Mouse (Mus musculus): ENCODE results near the gene Zfp954.
A peak's percentile ranks its signal among the peaks of the same experiment; 100 is the strongest.
"Not testable (repeated sequence)": the region's sequence is repeated elsewhere in the genome, so short reads cannot be mapped to it uniquely, and the experiment has no call there.

The Zfp954 gene

DNA sequence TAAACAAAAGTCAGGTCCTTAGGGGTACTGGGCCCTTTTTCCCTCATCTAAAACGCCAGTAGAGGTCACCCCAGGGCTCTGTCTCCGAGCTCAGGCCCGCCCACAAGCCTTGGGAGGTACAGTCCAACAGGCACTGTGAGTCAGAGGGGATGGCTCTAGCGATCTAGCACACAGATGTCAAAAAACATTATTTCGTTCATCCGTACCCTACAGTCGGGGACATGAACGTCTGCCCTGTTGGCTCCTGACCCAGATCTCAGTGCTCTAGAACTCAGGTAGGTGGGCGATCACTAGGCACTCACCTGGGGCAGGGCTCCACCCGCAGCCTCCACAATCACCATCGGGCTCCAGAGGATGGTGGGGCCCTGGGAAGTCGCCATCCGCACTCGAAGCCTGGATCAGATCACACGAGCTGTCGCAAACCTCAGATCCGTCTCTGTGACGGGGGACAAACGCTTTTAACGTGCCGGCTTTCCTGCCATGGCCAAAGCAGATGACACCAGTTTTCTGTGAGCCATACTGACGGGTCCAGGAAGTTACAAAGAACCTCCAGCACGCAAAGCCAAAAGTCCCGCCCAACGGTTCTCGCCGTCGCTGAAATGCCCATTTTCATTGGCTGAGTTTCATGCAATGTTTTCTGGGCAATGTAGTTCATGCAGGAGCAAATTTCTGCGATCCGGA, at the start of gene Zfp954:
Zfp954 (minus strand) TSS at position 568 of the 681 bp plus-strand sequence.
- DNase-seq (ENCODE audit: inconsistent ontology term), result peak; percentile 81

- no peak for DNase-seq (ENCODE audit: inconsistent ontology term)
These were observed 24.8 kb upstream of the Zfp954 start for GRCm38 (mm10) chr7:7145991-7146608.

- DNase-seq (ENCODE audit: inconsistent ontology term), result no peak
These were observed 22.9 kb upstream of the Zfp954 start for GRCm38 (mm10) chr7:7144215-7144614.

- peak; percentile 66 for DNase-seq (ENCODE audit: inconsistent ontology term)
These were observed 15.1 kb upstream of the Zfp954 start, which contains the start of gene Zfp773 for GRCm38 (mm10) chr7:7136379-7136866. Gene Zfp773, minus strand, starts transcription at chr7:7136755.

- no peak for DNase-seq (ENCODE audit: inconsistent ontology term)
These were observed 11.5 kb upstream of the Zfp954 start for GRCm38 (mm10) chr7:7132751-7133150.

GRCm38 (mm10) chr7:7130491-7131124, 9.3 kb upstream of the Zfp954 start:
- DNase-seq (ENCODE audit: inconsistent ontology term), result not testable (repeated sequence)

GRCm38 (mm10) chr7:7121602-7121980, 303 bp upstream of the Zfp954 start:
- DNase-seq (ENCODE audit: inconsistent ontology term), result peak; percentile 5

DNA sequence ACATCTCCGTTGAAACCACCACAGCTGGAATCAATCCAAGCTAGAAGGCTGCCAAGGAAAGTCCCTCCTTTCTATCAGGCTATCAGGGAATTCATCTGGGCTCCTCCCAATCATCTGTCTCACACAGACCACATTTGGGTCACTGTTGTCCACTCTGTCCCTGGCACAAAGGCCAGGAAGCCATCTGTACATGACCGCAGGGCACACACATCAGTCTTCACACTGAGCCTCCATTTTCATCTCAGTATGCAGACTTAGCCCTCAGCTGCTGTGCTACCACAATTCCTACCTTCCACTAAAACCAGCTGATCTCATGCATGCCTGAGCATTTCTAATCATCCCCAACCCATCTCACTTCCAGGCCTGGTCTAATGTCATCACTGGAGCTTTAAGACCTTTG, 2.8 kb downstream of the Zfp954 start:
- no peak for DNase-seq (ENCODE audit: inconsistent ontology term)

DNA sequence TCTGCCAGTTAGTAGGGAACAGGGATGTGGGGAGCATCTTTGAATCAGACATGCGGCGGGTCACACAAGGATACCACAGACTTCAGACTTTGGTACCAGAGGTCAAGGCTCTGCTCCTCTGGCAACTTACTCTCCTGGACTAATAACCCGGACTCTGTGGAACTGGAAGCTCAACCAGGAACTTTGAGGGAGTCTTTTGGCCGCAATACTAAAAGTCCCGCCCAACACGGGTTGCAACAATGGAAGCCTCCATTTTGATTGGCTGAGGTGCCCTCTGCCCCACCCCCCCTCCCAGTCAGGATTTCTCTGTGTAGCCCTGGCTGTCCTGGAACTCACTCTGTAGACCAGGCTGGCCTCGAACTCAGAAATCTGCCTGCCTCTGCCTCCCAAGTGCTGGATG, 12.8 kb downstream of the Zfp954 start:
- DNase-seq (ENCODE audit: inconsistent ontology term), result no peak

All from Muller cell, postnatal 12 days (primary cell).